Mouse (Mus musculus) E14TG2a.4 (cell line): ENCODE measurements around the gene Spg7.

Experiments
- CTCF ChIP-seq: conservative IDR thresholded peaks from 2 replicates; pipeline ENCODE4 v1.5.1; 2014; ENCODE audit warnings: low read length
- NANOG ChIP-seq: IDR thresholded peaks from 2 replicates; pipeline ENCODE4 v1.6.1; 2014; ENCODE audit warnings: borderline replicate concordance, low read length, mixed read lengths
- POU5F1 ChIP-seq: IDR thresholded peaks from 2 replicates; pipeline ENCODE4 v1.6.1; 2014; ENCODE audit warnings: low read length, borderline replicate concordance

DNA sequence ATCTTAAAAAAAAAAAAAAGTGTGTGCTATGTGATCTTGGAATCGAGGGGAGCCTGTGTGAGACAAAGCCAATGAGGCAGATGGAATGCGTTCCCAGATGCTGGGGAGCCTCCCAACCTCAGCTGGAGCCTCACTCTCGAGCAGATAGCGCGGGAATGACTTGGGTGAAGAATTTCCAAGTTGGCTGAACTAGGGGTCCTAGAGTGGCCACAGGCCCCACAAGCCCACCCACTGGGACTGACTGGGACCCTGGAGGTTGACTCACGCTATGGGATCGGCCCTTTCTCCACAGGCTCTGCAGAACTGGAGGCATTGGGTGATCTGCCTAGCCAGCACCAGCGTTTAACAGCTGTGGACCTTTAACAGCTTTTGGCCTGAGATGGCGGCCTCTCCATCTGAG is 73.5 kb downstream of the Spg7 start:
- TF ChIP-seq CTCF (no peak), POU5F1 (no peak), NANOG (no peak)
